ENCODE assay signal across 8 mouse cellular contexts in genomic region chr3:87795336-87796277, GRCm38 (mm10). TPM values are rescaled to one million over a fixed set of nuclear protein-coding genes. Genes with fewer than 3 reads are reported as not detected.
DNase-seq lines count a peak whose midpoint lies in the region; ATAC-seq and TF ChIP-seq lines count a peak whose summit lies in the region.

No protein-coding gene starts in this region.

- H3K9me3 ChIP-seq in liver, embryonic 12.5 days (replicated peaks) = no peaks in the 10 kb centered on the region

- peaks cover 2% of the 10 kb centered on the region; the same call in 1 of the 2 replicates for H3K4me1 ChIP-seq in kidney, adult 2 months (ENCODE audit: control insufficient read depth, insufficient read depth, low read length)
- H3K4me1 ChIP-seq in liver, embryonic 12.5 days = peaks cover 11% of the 10 kb centered on the region
- peaks cover 11% of the 10 kb centered on the region for H3K4me1 ChIP-seq in testis, adult 2 months (ENCODE audit: control insufficient read depth, insufficient read depth, low read length)

- TF ChIP-seq CTCF in kidney, adult 2 months (conservative IDR thresholded peaks at IDR 0.05; ENCODE audit: insufficient read depth, insufficient read length, low read depth, low read length) = peak; percentile 63
- TF ChIP-seq CTCF in testis, adult 2 months (IDR thresholded peaks at IDR 0.05; ENCODE audit: control insufficient read depth, insufficient read depth, insufficient replicate concordance, low read depth, low read length) = peak; percentile 39; the same call in 1 of the 2 replicates

- ATAC-seq in granulocyte monocyte progenitor cell, adult 5-6 weeks (replicated peaks; ENCODE audit: poor library complexity, severe bottlenecking) = peak; percentile 44; the same call in 1 of the 2 replicates
- ATAC-seq in liver, embryonic 12.5 days = no peak

- H3K9ac ChIP-seq in liver, embryonic 12.5 days = no peak overlapping the region

- 18% methylated on average over 33 of the region's 33 CpGs for WGBS in kidney, adult 2 months
- 16% methylated on average over 33 of the region's 33 CpGs for WGBS in liver, embryonic 12.5 days (ENCODE audit: insufficient replicate concordance)

- no peaks in the 10 kb centered on the region for H3K36me3 ChIP-seq in kidney, adult 2 months (ENCODE audit: control insufficient read depth, insufficient read depth, low read length)
- H3K36me3 ChIP-seq in liver, embryonic 12.5 days = no peaks in the 10 kb centered on the region
- H3K36me3 ChIP-seq in testis, adult 2 months (ENCODE audit: control insufficient read depth, insufficient read depth, low read length) = no peaks in the 10 kb centered on the region

- no peak overlapping the region for H3K4me3 ChIP-seq in kidney, adult 2 months (ENCODE audit: insufficient read depth, low read depth, low read length)
- peak overlapping the region; percentile 19 for H3K4me3 ChIP-seq in liver, embryonic 12.5 days
- H3K4me3 ChIP-seq in testis, adult 2 months (ENCODE audit: control insufficient read depth, low read depth, low read length) = peak overlapping the region; percentile 7

- peaks cover 6% of the 10 kb centered on the region for H3K27me3 ChIP-seq in kidney, adult 2 months (replicated peaks; ENCODE audit: control insufficient read depth, insufficient read depth, low read length)
- H3K27me3 ChIP-seq in liver, embryonic 12.5 days (replicated peaks) = peaks cover 100% of the 10 kb centered on the region
- peaks cover 3% of the 10 kb centered on the region for H3K27me3 ChIP-seq in testis, adult 2 months (ENCODE audit: control insufficient read depth, insufficient read depth, low read length)

- no peak overlapping the region for H3K27ac ChIP-seq in kidney, adult 2 months (ENCODE audit: insufficient read depth, low read depth, low read length)
- no peak overlapping the region for H3K27ac ChIP-seq in liver, embryonic 12.5 days
- H3K27ac ChIP-seq in testis, adult 2 months (ENCODE audit: control insufficient read depth, insufficient read depth, low read depth, low read length) = no peak overlapping the region

- peak; percentile 59 for DNase-seq in CD4-positive helper T cell, adult 2 months (ENCODE audit: low read depth, low spot score)
- DNase-seq in adrenal gland, adult (ENCODE audit: inconsistent age in 2 of 2, low spot score in 1 of 2) = peak; percentile 61 to 88
- peak; percentile 85 for DNase-seq in embryo, embryonic 11 days
- DNase-seq in kidney, adult 2 months = peak; percentile 56
- DNase-seq in naive thymus-derived CD4-positive, alpha-beta T cell, adult 2 months (ENCODE audit: low read depth) = peak; percentile 67

- TF ChIP-seq POLR2A in kidney, adult 2 months (IDR thresholded peaks at IDR 0.05; ENCODE audit: low read depth, low read length) = no peak
- TF ChIP-seq POLR2A in testis, adult 2 months (IDR thresholded peaks at IDR 0.05; ENCODE audit: control insufficient read depth, low read depth, low read length) = no peak

- H3K4me2 ChIP-seq in liver, embryonic 12.5 days = peak overlapping the region; percentile 50

RNA-seq across cellular contexts. Expression of gene Ntrk1, which starts 0.6 kb away (rescaled TPM):
- not detected in 2 replicates for total RNA-seq in granulocyte monocyte progenitor cell, adult 5-6 weeks (2014; fragmentation: Nextera tagmentation)
- total RNA-seq in granulocyte monocyte progenitor cell, adult 5-6 weeks (2017) = not detected in 2 replicates
- 2.5 and 4.5 TPM in 2 replicates for polyA plus RNA-seq in kidney, adult 2 months (2012; rRNA removed)
- 0.31 and 0.59 TPM in 2 replicates for polyA plus RNA-seq in liver, embryonic 12.5 days (2016; fragmentation: Nextera tagmentation; extraction: Ambion mirVana)
- 0.64 and 0.94 TPM in 2 replicates for polyA plus RNA-seq in testis, adult 2 months (2012; rRNA removed)

RNA-seq across cellular contexts. Expression of gene Insrr, which starts 1.1 kb away (rescaled TPM):
- not detected in 2 replicates for total RNA-seq in granulocyte monocyte progenitor cell, adult 5-6 weeks (2014; fragmentation: Nextera tagmentation)
- total RNA-seq in granulocyte monocyte progenitor cell, adult 5-6 weeks (2017) = not detected in 2 replicates
- 23.9 and 27.8 TPM in 2 replicates for polyA plus RNA-seq in kidney, adult 2 months (2012; rRNA removed)
- polyA plus RNA-seq in liver, embryonic 12.5 days (2016; fragmentation: Nextera tagmentation; extraction: Ambion mirVana) = 0.05 TPM in 1 of 2 replicates, not detected in the other
- 0.06 and 0.17 TPM in 2 replicates for polyA plus RNA-seq in testis, adult 2 months (2012; rRNA removed)

RNA-seq across cellular contexts. Expression of gene Pear1, which starts 28.5 kb away (rescaled TPM):
- total RNA-seq in granulocyte monocyte progenitor cell, adult 5-6 weeks (2014; fragmentation: Nextera tagmentation) = 1.8 and 9.6 TPM in 2 replicates
- 0.57 and 1.0 TPM in 2 replicates for total RNA-seq in granulocyte monocyte progenitor cell, adult 5-6 weeks (2017)
- 60.5 and 71.0 TPM in 2 replicates for polyA plus RNA-seq in kidney, adult 2 months (2012; rRNA removed)
- 9.4 and 10.2 TPM in 2 replicates for polyA plus RNA-seq in liver, embryonic 12.5 days (2016; fragmentation: Nextera tagmentation; extraction: Ambion mirVana)
- 4.1 and 4.3 TPM in 2 replicates for polyA plus RNA-seq in testis, adult 2 months (2012; rRNA removed)

RNA-seq across cellular contexts. Expression of gene Lrrc71, which starts 47.2 kb away (rescaled TPM):
- not detected in 2 replicates for total RNA-seq in granulocyte monocyte progenitor cell, adult 5-6 weeks (2014; fragmentation: Nextera tagmentation)
- not detected in 2 replicates for total RNA-seq in granulocyte monocyte progenitor cell, adult 5-6 weeks (2017)
- 0.20 and 0.48 TPM in 2 replicates for polyA plus RNA-seq in kidney, adult 2 months (2012; rRNA removed)
- 0.13 and 0.29 TPM in 2 replicates for polyA plus RNA-seq in liver, embryonic 12.5 days (2016; fragmentation: Nextera tagmentation; extraction: Ambion mirVana)
- polyA plus RNA-seq in testis, adult 2 months (2012; rRNA removed) = 135 and 136 TPM in 2 replicates

RNA-seq across cellular contexts. Expression of gene Sh2d2a, which starts 50.9 kb away (rescaled TPM):
- not detected in 2 replicates for total RNA-seq in granulocyte monocyte progenitor cell, adult 5-6 weeks (2014; fragmentation: Nextera tagmentation)
- 0.10 TPM in 1 of 2 replicates, not detected in the other for total RNA-seq in granulocyte monocyte progenitor cell, adult 5-6 weeks (2017)
- polyA plus RNA-seq in kidney, adult 2 months (2012; rRNA removed) = 0.56 and 2.4 TPM in 2 replicates
- 0.04 and 0.11 TPM in 2 replicates for polyA plus RNA-seq in liver, embryonic 12.5 days (2016; fragmentation: Nextera tagmentation; extraction: Ambion mirVana)
- polyA plus RNA-seq in testis, adult 2 months (2012; rRNA removed) = 0.04 and 0.10 TPM in 2 replicates

Comparison
In these comparisons a context has a peak if more than half of its experiments do, and no peak if none do; other contexts are left out.
1. RNA of gene Insrr, which starts 1.1 kb away (polyA plus RNA-seq): 23.9 to 27.8 TPM in kidney, adult 2 months; 0.06 to 0.17 TPM in testis, adult 2 months and 0.05 TPM in liver, embryonic 12.5 days; every median in the first group is over 10 times any median in the second.
2. Peak in every context shown above with its lines, with median percentiles within 50 percentile points of each other: DNase-seq.